Mouse (Mus musculus): ENCODE data around the gene Kif15. TPM values are rescaled to one million over a fixed set of nuclear protein-coding genes. Genes with fewer than 3 reads are reported as not detected.

Kif15 gene
- 1 to 10 TPM; 1.1 to 1.7 TPM for total RNA-seq (2021)

- peak; percentile 95 to 98 for DNase-seq (ENCODE audit: extremely low spot score in 1 of 2, low spot score in 1 of 2)
Observed at GRCm38 (mm10) chr9:122950643-122951475, at the start of gene Kif15, which contains the start of gene 1110059G10Rik. TSS of gene Kif15 (plus strand) at chr9:122951046. TSS of gene 1110059G10Rik (minus strand) at chr9:122951000.

GRCm38 (mm10) chr9:122901047-122901446, 49.8 kb upstream of the Kif15 start:
- no peak for DNase-seq (ENCODE audit: extremely low spot score in 1 of 2, low spot score in 1 of 2)

- peak; percentile 10 to 29 for DNase-seq (ENCODE audit: extremely low spot score in 1 of 2, low spot score in 1 of 2)
Observed at GRCm38 (mm10) chr9:122902717-122903535, 47.9 kb upstream of the Kif15 start.

DNA sequence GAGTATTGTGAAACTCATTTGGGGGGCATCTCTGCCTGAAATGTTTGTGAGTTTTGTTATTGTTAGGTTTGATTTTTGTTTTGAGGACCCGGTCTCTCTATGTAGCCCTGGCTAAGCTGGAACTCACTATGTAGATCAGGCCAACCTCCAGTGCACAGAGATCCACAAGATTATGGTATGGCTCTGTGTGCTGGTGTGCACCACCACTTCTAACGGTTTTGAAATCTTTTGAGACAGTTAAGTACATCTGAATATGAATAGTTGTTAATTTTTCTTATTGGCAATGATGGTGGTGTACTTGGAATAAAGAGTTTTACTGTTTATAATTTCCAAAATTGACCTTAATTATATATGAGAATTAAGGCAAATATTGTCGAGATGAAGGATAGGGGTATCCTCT, 28.4 kb upstream of the Kif15 start:
- DNase-seq (ENCODE audit: extremely low spot score in 1 of 2, low spot score in 1 of 2), result no peak

DNA sequence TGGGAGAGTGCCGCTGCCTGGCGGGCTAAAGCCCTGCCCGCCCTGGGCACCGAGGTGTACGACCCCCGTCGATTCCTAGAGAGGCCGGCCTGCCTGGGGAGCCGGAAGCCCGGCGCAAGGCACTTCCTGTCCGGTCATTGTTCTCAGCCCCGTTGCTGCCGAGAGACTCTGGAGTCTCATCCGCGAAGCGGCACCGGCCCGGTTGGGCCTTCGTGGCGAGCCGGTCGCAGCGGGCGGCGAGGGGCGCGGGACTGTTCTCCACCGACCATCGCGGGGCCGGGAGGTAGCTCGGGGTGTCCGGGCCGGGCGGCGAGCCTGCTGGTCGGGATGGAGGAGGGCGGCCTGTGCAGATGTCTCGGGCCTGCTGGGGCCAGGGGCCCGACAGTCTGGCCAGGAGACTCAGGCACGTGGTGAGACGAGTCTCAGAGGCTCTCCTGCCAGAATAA, 27.9 kb upstream of the Kif15 start, which contains the start of gene Zfp105:
TSS of gene Zfp105 (plus strand) at position 137 of the 446 bp plus-strand sequence.
- DNase-seq (ENCODE audit: extremely low spot score in 1 of 2, low spot score in 1 of 2), result peak; percentile 53 to 58

DNA sequence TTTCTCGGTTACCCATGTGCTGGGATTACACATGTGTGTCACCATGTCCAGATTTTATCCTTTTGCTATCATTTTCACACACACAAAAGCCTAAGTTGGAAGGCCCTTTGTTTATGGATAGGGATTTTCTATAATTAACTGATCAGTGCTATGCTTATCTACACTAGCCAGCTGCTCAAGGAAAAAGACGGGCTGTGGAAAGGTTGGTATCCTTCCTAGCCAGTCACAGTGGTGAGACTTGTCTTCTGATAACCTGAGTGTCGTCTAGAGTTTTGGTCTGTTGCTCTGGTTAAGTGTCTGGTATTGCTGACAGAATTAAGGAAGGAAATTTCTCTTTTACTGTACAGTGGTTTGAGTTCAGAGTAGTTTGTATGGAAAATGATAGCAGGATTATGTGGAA, 21.9 kb upstream of the Kif15 start:
- no peak for DNase-seq (ENCODE audit: extremely low spot score in 1 of 2, low spot score in 1 of 2)

GRCm38 (mm10) chr9:122998406-122999192, 47.8 kb downstream of the Kif15 start:
- DNase-seq (ENCODE audit: extremely low spot score in 1 of 2, low spot score in 1 of 2), result no peak

GRCm38 (mm10) chr9:122999193-122999586, 48.3 kb downstream of the Kif15 start:
- DNase-seq (ENCODE audit: extremely low spot score in 1 of 2, low spot score in 1 of 2), result no peak

GRCm38 (mm10) chr9:123004718-123005117, 53.9 kb downstream of the Kif15 start:
- no peak for DNase-seq (ENCODE audit: extremely low spot score in 1 of 2, low spot score in 1 of 2)

GRCm38 (mm10) chr9:123006071-123006470, 55.2 kb downstream of the Kif15 start:
- no peak for DNase-seq (ENCODE audit: extremely low spot score in 1 of 2, low spot score in 1 of 2)

- peak; percentile 67 to 85 for DNase-seq (ENCODE audit: extremely low spot score in 1 of 2, low spot score in 1 of 2)
Observed at GRCm38 (mm10) chr9:123020995-123021631, 70.3 kb downstream of the Kif15 start, which contains the start of gene Tmem42. TSS of gene Tmem42 (plus strand) at chr9:123021326.

GRCm38 (mm10) chr9:123021636-123022379, 71.0 kb downstream of the Kif15 start:
- DNase-seq (ENCODE audit: extremely low spot score in 1 of 2, low spot score in 1 of 2), result peak; percentile 12 to 19

DNA sequence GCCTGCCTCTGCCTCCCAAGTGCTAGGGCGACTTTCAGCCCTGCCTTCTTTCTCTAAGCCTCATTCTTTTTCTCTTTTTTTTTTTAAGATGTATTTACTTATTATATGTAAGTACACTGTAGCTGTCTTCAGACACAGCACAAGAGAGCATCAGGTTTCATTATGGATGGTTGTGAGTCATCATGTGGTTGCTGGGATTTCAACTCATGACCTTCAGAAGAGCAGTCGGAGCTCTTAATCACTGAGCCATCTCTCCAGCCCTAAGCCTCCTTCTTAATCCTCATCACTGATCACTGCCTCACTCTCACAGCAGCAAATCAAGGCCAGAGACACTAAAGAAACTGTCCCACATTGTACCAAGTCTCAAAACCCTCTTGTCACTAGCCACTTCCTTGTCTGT, 73.4 kb downstream of the Kif15 start:
- DNase-seq (ENCODE audit: extremely low spot score in 1 of 2, low spot score in 1 of 2), result no peak

GRCm38 (mm10) chr9:123031496-123032246, 80.8 kb downstream of the Kif15 start:
- DNase-seq (ENCODE audit: extremely low spot score in 1 of 2, low spot score in 1 of 2), result no peak

DNA sequence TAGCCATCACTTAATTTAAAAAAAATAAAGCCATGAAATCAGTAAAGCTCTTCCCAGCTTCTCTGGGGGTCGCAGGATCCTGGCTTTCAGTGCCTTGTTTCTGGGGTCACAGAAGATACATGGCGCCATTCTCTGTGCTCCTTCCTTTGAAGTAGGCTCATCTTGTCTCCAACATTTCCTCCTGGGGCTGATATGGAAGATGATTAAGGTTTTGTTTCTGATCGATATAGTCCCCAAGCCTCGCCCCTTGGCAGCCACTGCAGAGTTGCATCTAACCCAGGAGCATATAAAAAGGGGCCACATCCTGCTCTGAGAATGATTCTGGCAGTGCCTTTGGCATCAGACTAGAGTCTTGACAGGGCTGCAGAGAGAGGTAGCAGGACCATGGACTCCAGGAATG, 83.6 kb downstream of the Kif15 start, which contains the start of gene Tgm4:
TSS of gene Tgm4 (plus strand) at position 301 of the 400 bp plus-strand sequence.
- DNase-seq (ENCODE audit: extremely low spot score in 1 of 2, low spot score in 1 of 2), result no peak

- no peak for DNase-seq (ENCODE audit: extremely low spot score in 1 of 2, low spot score in 1 of 2)
Observed at GRCm38 (mm10) chr9:123047665-123048064, 96.8 kb downstream of the Kif15 start.

- DNase-seq (ENCODE audit: extremely low spot score in 1 of 2, low spot score in 1 of 2), result no peak
Observed at GRCm38 (mm10) chr9:123058724-123059292, 108.0 kb downstream of the Kif15 start.

- no peak for DNase-seq (ENCODE audit: extremely low spot score in 1 of 2, low spot score in 1 of 2)
Observed at GRCm38 (mm10) chr9:123060172-123060571, 109.3 kb downstream of the Kif15 start.
